Mouse (Mus musculus) gonadal fat pad, adult 2 months (tissue): ENCODE data around the gene Irf2bp2. TPM values are rescaled to one million over a fixed set of nuclear protein-coding genes. Genes with fewer than 3 reads are reported as not detected.
A peak's percentile ranks its signal among the peaks of the same experiment; 100 is the strongest.

Source experiments
- DNase-seq: peaks from one replicate; pipeline ENCODE4 v3.0.0-alpha.2; 2012; ENCODE audit warnings: low read depth
- polyA plus RNA-seq: library from polyadenylated mRNA; depleted of rRNA; stranded (reverse); fragments of >200 nt; gene quantifications from 2 replicates; pipeline ENCODE4 v1.2.3, GENCODE M21; 2012; rRNA removed

Irf2bp2 gene
- 27.2 and 44.0 TPM in 2 replicates for polyA plus RNA-seq

DNA sequence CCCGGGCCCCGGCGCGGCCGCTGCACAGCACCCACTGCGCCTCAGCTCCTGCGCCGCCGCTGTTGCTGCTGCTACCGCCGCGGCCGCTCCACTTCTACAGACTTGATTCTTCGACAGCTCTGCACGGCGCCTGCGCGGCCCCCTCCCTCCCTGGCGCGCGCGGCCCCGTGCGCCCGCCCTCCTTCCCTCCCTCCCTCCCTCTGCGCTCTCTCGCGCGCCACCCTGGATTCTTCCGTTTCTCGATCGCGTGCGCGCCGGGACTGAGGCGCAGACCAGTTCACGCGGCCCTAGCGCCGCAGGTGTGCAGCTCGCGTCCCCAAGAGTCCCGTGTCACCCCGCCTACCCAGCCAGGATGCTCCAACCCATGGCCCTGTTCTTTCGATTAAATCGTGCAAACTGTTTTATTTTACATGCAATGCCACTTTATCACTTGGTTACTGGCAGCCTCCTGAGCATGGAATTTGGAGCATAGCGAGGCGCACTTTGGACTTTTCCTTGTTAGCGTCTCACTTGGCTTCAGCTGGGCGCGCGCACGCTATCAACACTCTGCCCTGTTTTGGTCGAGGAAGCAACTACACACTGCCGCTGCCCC lies at the start of gene Irf2bp2:
Gene Irf2bp2 (minus strand): TSS at position 98 of the 592 bp plus-strand sequence.
- DNase-seq: no peak

DNA sequence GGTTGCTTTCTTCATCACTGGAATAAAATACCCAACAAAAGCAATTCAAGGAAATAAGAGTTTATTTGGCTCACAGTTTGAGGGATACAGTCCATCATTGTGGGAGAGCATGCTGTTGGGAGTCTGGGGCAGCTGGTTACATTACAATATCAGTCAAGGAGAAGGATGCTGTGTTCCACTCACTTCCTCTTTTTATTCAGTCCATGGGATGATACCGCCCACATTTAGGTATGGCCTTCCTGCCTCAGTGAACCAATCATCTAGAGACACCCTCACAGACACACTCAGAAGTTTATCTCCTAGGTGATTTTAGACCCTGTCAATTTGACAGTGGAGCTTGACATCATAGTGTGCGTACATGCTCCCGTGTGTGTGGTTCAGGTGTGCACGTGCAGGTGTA lies 48.9 kb upstream of the Irf2bp2 start:
- no peak for DNase-seq

DNA sequence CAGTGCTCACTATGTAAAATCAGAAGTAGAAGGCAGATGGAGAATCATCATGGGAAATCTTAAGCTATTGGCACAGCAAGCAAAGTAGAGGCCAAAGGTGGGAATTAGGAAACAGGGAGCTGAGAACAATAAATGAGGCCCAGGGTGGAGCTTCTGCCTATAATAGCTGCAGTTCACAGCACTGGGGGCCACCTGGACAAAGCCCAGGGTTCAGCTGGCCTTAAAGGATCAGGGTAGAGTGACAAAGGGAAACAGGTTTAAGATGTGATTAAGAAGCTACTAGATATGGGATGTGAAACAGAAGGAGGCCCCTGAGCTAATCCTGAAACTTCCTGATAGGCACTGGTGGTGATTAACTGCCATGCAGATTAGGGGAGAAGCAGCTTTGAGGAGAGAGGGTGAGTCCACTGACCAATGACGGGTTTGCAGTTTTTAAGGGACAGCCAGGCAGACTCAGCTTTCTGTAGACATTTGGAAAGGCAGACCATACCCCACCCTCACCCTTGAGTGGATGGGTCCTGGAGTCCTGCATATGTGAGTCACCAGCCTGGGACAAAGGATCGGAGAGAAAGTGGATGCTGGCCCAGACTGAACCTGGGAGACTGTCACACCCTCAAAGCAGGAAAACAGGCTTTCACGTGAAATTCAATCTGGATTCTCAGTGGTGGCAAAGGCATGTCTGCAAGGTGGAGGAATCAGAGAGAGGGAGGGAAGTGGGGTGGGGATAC lies 47.9 kb upstream of the Irf2bp2 start:
- no peak for DNase-seq

DNA sequence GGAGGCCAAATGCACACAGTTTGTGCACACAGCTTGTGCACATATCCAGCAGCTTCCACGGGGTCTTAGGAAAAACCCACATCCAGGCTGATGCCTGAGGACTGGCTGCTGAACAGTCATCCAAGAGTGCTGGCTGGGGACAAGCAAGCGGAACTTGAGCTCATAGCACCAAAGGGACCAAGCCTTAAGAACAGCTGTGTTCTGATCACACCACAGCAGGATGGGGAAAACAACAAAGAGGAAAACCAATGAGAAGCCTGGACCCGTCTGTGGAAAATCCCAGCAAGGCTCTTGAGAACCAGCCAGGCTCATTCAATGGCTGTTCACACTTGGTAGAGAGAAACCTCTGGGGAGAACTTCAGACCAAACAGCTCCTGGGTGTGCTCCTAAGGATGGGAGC lies 45.4 kb upstream of the Irf2bp2 start:
- DNase-seq: no peak

DNA sequence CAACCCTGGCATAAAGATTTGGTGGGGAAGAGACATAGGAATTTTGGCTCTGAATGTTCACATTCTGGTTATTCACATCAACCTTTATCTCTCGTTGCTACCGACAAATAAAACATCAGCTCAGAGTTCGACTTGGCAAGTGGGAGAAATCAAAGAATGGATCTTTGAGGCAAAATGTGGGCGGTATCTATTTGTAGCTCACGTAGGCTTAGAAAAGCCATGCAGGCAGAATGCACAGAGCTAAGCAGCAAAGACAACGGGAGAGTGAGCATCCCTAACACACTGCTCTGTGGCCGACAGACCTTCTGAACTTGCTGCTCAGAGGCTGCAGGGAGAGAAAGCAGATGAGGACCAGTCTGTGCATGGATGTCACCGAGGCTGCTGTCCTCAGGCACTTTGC lies 44.2 kb upstream of the Irf2bp2 start:
- DNase-seq: no peak

DNA sequence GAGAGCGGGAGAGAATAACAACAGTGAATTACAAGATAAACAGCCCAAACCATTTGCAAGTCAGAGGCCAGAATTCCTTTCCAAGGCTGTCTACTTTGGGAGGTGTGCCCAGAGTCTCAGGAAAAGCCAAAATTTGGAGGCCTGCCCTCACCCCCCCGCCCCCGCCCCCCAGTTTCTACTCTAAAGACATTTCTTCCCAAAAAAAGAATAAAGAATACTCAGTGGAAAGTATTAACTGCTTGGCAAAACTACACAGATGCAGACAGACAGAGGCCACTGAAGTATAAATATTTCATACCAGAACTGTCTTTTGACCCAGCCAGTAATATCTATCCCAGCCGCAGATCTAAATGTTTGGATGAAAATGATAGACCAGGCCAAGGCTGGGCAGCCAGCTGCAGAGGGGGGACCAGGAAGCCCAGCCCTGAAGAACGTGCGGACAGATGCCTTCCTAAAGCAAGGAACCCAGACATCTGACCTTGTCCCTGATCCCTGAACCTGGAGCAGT lies 40.8 kb upstream of the Irf2bp2 start:
- no peak for DNase-seq

DNA sequence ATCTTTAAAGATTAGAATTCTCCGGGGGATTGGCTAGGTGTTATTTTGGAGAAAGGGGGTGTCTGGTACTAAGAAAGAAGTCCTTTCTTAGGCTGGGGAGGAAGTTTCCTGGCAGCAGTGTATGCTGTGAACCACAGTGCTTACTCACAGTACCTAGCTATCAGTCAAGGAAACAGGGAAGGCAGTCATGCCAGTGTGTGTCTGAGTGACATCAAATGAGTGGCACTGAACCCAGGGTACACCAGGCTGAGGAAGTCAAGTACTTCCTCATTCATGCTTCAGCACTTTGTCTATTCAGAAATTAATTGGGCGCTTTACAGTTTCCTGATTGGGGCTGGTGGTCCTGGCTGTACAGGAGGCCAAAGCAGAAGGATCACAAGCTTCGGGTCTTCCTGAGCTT lies 34.8 kb upstream of the Irf2bp2 start:
- DNase-seq: no peak

DNA sequence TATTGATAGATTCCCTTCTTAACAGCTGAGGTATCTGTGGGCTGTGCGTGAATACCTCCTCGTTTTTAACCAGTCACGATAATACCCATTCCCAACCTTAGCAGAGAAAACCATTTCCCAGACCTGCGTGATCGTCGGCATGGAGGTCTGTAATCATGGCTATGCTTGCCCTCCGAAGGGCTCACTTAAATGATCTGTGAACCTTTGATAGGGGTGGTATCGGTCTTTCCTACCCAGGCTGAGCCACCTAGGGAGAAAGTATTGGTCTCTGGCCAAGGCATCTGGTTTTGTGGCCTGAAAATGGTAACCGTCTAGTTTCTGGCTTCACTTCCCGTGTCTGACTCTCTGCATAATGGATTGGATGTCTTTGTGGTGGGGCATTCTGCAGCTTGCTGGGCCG lies 32.6 kb upstream of the Irf2bp2 start:
- no peak for DNase-seq

DNA sequence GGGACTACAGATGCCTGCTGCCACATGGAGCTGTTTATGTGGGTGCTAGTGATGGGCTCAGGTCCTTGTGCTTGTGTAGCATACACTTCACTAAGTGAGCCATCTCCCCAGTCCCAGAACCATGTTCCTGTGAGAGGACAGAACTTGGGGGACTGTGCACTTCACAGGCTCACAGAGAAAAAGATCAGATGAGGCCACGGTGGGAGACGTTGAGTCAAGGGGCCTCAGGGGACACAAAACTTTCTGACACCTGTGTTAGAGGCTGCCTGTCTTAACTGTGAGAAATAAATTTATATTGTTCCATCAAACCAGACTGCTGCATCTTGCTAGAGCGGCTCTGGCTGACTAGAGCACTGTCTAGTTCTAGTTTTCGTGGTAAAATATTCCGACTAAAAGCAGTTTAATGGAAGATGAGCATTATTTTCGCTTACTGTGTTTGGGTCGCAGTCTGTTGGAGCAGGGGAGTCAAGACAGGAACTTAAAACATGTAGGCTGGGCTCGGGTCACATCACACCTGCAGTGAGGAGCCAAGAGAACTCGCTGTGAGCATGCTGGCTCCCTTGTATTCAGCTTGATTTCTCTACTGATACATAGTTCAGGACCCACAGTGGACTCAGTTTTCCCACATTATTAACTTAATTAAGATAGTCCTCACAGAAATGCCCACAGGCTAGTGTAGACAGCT lies 28.5 kb upstream of the Irf2bp2 start:
- DNase-seq: no peak

DNA sequence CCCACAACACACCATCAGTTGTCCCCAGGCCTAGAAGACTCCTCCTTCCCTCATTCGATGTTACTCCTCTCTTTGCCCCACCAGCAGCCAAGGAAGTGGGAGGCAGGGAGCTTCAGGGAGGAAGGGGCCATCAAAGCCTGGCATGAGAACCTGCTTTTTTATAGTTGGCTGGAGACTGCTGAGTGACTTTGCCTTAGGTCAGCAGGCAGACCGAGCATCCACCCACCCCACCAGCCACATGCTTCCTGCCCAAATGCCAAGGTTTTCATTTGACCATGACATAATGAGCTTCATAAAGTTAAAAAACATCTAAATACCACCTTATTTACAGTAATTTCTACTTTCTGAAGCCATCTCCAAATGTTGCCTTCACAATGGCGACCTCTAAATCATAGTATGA lies 26.9 kb upstream of the Irf2bp2 start:
- DNase-seq: no peak

DNA sequence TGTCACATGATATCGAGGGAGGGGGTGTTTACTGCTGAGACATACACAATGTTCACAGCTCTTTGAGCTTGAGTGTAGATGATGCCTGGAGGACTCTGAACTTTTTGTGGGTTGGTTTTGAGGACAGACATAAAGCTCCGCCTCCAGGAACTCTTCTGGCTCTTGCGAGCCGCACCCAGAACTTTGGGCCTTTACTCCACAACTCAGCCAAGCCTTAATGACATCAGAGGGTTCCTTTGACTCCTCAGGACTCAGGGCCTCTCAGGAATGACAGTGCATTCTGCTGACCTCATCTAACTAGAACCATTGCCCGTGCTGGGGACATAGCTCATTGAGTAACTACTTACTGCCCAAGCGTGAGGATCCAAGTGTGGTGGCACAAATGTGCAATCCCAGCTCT lies 25.7 kb upstream of the Irf2bp2 start:
- DNase-seq: no peak

DNA sequence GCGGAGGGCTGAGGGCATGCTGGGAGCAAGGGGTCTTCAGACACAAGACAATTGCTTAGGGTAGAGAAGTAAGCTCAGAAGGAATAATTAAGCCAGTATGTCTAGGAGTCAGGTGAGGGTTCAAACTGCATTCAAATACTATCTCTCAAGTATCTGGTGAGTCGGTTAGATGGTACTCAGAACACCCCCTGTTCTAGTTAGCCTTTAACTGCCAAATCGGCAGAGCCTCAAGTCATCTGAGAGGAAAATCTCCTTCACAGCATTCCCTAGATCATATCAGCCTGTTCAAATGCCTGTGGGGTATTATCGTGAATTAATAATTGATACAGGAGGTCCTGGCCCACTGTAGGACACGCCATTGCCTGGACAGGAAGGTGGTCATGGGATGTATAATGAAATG lies 23.9 kb upstream of the Irf2bp2 start:
- no peak for DNase-seq

DNA sequence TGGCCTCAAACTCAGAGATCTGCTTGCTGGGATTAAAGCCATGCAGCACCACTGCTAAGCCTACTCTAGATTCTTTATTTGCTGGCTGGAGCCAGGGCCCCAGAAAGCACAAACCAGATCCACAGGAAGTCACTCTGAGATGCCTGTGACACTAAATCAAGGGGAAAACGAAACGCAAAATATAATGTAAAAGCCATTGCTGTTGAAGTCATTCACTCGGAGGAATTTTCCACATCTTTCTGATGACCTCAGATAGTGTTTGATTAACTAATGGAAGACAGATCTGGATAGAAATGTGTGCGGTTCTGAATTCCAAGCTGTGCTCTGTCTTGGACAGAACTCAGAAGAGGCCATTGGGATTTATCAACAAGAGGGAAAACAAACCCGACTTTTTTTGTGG lies 22.9 kb upstream of the Irf2bp2 start:
- no peak for DNase-seq

DNA sequence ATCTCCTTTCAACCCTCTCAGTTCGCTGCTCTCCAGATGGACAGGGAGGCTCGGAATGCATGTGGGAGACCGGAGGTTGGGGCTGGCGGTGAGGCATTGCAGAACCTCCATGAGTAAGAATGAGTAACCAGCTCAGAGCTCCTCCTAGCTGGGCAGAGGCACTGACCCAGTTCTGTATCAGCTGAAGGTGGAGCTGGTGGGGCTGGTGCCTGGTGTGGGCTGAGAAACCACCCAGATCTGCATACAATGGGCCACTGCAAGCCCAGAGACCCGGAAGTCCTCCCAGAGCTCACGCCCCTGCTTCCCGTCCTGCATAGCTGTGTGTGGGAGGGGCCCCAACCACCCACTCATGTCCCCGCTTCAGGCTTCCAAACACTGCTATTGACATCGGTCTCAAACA lies 22.0 kb upstream of the Irf2bp2 start:
- DNase-seq: no peak

DNA sequence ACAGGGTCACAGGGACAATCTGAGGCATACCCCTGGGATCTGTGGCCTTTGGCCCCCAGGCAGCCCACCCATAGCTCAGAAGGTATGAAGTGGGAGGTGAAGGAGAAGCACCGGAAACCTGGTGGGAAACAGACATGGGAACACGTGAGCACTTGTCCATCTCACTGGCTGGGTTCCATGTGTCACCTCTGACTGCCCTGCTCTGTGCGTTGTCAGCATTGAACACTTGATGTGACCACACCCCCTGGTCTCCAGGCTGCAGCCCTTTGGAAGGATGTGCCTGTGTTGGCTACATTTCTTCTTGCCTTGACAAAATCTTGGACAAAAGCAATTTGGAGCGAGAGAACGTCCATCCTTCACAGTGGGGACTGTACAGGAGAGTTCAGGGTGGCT lies 20.9 kb upstream of the Irf2bp2 start:
- no peak for DNase-seq

DNA sequence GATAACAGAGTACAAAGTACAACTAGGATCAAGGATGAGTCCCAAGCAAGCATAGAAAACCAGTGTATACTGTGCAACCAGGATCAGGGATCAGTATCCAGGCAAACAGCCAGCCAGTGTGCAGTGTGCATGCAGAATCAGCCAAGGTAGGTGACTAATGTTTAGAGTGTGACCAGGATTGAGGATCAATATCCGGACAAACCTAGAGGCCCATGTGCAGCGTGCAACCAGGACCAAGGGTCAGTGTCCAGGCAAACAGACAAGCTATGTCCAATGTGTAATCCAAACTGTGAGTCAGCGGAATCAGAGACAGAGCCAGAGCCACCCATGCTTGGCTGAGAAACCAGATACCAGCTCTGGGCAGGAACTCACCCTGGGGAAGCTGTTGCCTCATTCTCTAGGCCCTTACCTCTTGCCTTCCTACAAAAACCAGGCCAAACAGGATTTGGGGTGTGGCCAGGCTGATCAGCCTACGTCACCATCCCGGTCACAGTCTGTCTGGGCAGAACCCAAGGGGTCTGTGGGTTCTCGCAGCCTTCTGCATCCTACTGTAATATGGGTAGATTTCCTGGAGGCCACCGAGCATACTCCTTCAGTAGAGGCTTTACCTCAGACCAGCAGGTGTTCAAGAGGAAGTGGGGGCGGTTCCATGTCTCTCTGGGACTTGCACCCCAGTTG lies 20.4 kb upstream of the Irf2bp2 start:
- peak; percentile 88 for DNase-seq

DNA sequence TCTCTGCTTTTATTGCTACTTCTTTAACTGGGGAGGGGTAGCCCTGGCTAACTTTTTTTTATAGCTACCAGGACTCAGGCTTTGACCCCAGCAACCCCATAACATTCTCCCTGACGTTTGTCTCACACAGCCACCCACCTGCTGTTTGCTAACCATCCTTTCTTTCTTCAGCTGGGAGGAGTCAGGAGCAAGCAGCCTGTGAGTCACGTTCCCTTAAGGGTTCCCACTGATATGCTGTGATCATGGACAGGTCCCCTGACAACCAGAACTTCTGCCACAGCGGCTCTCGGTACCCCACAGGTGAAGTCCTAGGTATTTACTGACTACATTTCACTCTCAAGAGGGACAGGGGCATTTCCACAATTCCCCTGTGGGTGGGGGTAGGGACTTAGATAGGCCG lies 19.4 kb upstream of the Irf2bp2 start:
- DNase-seq: no peak

DNA sequence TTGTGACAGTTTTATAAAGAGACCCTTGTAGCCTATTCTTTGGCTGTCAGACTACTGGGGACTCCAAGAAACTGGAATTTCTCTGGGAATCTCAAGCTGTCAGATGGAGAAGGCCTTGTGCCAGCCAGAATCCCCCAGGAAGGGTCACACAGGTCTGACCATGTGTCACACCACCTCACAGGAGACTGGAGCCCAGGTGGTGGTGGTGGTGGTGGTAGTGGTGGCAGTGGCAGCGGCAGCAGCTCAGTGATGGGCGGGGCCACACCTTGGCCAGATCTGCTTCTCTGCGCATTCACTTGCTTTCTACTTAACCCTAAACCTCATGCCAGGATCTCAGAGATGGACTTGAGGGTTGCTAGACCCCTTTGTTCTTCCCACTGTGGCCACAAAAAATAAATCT lies 19.0 kb upstream of the Irf2bp2 start:
- no peak for DNase-seq

DNA sequence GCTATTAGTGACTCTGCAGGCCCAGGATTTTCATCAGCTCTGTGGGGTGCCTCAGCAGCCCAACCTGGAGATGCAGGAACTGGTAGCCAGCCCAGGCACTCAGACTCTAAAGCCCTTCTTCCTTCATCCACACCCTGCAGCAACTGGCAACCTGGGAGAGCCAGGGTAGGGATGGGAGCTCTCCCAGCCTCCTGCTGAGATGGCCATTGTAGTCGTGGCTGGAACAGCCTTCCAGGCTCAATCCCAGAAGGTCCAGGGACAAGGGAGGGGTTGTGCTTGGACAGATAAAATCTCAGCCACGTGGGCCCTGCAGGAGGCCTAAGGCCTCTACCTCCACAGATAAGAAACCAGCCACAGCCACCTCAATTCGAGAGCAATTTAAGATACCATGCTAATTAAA lies 16.9 kb upstream of the Irf2bp2 start:
- no peak for DNase-seq

DNA sequence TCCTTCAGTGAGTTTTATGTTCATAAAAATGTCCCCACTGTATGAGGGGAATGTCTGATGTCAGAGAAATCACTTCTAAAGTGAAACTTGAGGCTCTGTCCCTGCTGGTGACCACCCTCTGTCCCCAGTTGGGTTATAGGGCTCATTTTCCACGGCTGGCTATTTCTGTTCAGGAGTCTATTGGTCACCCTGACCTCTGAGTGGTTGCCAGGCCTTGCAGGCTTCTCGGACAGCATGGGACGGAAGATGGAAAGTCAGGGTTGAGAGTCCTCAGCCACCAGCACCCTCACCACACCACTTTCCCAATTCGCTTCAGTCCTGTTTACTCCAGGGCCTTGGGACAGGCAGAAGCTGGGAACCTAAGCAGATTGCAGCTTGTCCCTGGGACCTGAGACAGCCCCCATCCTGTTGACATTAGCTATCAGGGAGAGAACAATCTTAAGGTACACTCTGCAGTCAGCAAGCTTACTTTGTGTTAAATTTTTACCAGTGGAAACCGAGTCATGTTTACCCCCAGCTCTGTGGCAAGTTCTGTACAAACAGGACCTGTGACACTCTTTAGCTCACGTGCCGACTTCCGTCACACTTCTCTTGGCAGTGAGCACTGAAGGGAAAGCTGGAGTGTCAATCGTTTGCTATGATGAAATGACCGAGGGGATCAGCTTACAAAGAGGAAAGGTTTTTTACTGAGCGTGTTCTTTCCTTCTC lies 15.9 kb upstream of the Irf2bp2 start:
- DNase-seq: no peak

DNA sequence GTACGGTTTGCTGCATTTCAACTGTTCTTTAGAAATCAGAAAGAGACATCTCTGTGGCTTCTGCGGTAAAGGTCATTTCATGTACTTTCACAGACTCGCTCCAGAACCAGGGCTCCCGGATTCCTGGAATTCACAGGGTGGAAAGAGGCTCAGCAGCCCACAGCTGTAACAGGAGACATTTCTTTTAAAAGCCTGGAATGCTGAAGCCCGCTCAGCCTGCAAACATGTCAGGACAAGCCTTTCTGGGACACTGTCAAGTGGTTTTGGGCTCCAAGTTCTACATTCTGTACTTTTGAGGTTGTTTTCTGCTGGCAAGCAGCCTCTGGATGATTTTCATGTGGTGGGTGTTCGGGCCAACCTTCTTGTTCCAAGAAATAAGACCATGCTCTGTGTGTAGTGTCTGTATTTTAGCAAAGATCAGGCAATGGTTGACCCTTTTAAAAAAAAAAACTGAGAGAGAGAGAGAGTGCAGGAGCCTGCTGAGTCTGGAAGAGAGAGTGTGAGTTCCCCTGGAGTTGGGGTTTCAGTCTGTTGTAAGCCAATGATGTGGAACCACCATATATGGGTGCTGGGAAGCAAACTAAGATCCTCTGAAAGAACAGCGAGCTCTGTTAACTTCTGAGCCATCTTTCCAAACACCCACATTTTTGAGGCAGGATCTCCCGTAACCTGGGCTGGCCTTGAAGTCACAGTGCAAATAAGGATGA lies 9.6 kb upstream of the Irf2bp2 start:
- no peak for DNase-seq
